Mouse (Mus musculus) megakaryocyte, embryonic 14.5 days (primary cell): Measurements from ENCODE around the gene Mtf2. TPM values are rescaled to one million over a fixed set of nuclear protein-coding genes. Genes with fewer than 3 reads are reported as not detected.
"Not testable (repeated sequence)": the region's sequence is repeated elsewhere in the genome, so short reads cannot be mapped to it uniquely, and the experiment has no call there.

Experiments
- H3K27me3 ChIP-seq: replicated peaks from 2 replicates; pipeline ENCODE3; 2012; ENCODE audit warnings: inconsistent platforms
- H3K36me3 ChIP-seq: replicated peaks from 2 replicates; pipeline ENCODE3; 2012; ENCODE audit warnings: low read length, inconsistent platforms, mixed read lengths
- H3K4me1 ChIP-seq: 2 replicates; pipeline ENCODE4 v1.6.1; 2012; ENCODE audit warnings: inconsistent platforms
- H3K4me3 ChIP-seq: replicated peaks from 2 replicates; pipeline ENCODE3; 2012; ENCODE audit warnings: moderate library complexity, mild to moderate bottlenecking, inconsistent platforms
- H3K9me3 ChIP-seq: 2 replicates; pipeline ENCODE4 v1.6.1; 2012; ENCODE audit warnings: inconsistent platforms
- FLI1 ChIP-seq: IDR thresholded peaks from 2 replicates; pipeline ENCODE4 v1.6.1; 2012; ENCODE audit warnings: low read length, inconsistent platforms, mixed read lengths
- GATA1 ChIP-seq: IDR thresholded peaks from 3 replicates; pipeline ENCODE4 v1.6.1; 2012; ENCODE audit warnings: mixed read lengths, low read length, inconsistent platforms, borderline replicate concordance
- polyA plus RNA-seq: library from polyadenylated mRNA; stranded (reverse); fragments of >175 nt; gene quantifications from 2 replicates; pipeline ENCODE4 v1.2.3, GENCODE M21; 2012; ENCODE audit warnings: low replicate concordance; ENCODE audit not compliant: insufficient read depth

Gene Mtf2
- polyA plus RNA-seq, 1 experiment: 5.8 TPM

GRCm38 (mm10) chr5:108042061-108042460, 23.4 kb upstream of the Mtf2 start:
- Histone ChIP-seq H3K36me3 (no peaks in the 10 kb centered on the region), H3K9me3 (no peaks in the 10 kb centered on the region), H3K27me3 (no peaks in the 10 kb centered on the region), H3K4me1 (peaks cover 5% of the 10 kb centered on the region), H3K4me3 (peak overlapping the region; percentile 35)
- TF ChIP-seq GATA1 (no peak), FLI1 (no peak)

DNA sequence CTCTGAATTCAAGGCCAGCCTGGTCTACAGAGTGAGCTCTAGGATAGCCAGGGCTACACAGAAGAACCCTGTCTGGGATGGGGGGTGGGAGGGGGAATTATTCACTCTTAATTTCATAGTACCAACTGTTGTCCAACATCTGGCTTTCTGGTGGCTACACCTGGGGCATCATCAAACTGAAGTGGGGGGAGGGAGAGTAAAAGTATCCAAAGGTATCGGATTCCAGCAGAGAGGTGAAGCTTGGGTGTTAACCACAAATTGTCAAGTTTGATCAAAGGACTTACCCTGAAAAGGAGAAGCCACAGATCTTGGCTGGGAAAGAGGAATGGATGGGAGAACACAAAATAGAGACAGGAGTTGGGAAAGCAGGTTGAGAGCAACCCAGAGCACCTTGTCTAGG, 21.6 kb upstream of the Mtf2 start:
- TF ChIP-seq FLI1 (no peak), GATA1 (no peak)
- no peaks in the 10 kb centered on the region for H3K27me3 ChIP-seq
- H3K36me3 ChIP-seq: no peaks in the 10 kb centered on the region
- H3K9me3 ChIP-seq: no peaks in the 10 kb centered on the region
- H3K4me3 ChIP-seq: no peak overlapping the region
- peaks cover 5% of the 10 kb centered on the region for H3K4me1 ChIP-seq

- Histone ChIP-seq H3K9me3 (no peaks in the 10 kb centered on the region), H3K27me3 (no peaks in the 10 kb centered on the region), H3K4me3 (no peak overlapping the region), H3K36me3 (no peaks in the 10 kb centered on the region), H3K4me1 (no peaks in the 10 kb centered on the region; the same call in 1 of the 2 replicates)
- TF ChIP-seq GATA1 (no peak), FLI1 (no peak)
Measured at GRCm38 (mm10) chr5:108049711-108050268, 15.7 kb upstream of the Mtf2 start.

GRCm38 (mm10) chr5:108051026-108051425, 14.4 kb upstream of the Mtf2 start:
- Histone ChIP-seq H3K9me3 (peaks cover 4% of the 10 kb centered on the region; the same call in 1 of the 2 replicates), H3K36me3 (no peaks in the 10 kb centered on the region), H3K4me1 (no peaks in the 10 kb centered on the region; the same call in 1 of the 2 replicates), H3K27me3 (no peaks in the 10 kb centered on the region), H3K4me3 (no peak overlapping the region)
- TF ChIP-seq FLI1 (no peak), GATA1 (no peak)

GRCm38 (mm10) chr5:108051727-108052126, 13.7 kb upstream of the Mtf2 start:
- H3K27me3 ChIP-seq, H3K4me3 ChIP-seq, H3K36me3 ChIP-seq, H3K9me3 ChIP-seq, H3K4me1 ChIP-seq: not testable (repeated sequence)

- Histone ChIP-seq H3K9me3 (peaks cover 8% of the 10 kb centered on the region; the same call in 1 of the 2 replicates), H3K27me3 (no peaks in the 10 kb centered on the region), H3K36me3 (no peaks in the 10 kb centered on the region), H3K4me3 (no peak overlapping the region), H3K4me1 (no peaks in the 10 kb centered on the region; the same call in 1 of the 2 replicates)
- no peak for TF ChIP-seq FLI1
Measured at GRCm38 (mm10) chr5:108052200-108052599, 13.3 kb upstream of the Mtf2 start.

DNA sequence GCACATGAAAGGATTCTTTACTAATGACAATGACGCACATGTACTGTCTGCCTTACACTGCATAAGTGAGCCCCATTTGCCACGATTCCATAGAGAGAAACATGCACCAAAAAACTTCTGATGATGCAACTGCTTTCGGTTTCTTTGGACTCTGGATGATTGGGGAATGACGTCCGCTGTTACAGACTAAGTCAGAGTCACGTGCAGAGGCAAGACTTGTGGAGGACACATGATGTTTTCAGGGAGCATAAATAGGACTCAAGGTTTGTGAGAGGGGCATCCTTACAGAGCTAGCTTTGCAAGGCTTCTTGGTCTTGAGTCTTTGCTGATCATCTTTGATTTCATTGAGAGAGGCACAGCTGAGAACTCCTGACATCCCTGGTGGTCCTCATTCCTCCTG, 11.9 kb upstream of the Mtf2 start:
- Histone ChIP-seq H3K36me3 (no peaks in the 10 kb centered on the region), H3K4me3 (no peak overlapping the region), H3K9me3 (peaks cover 8% of the 10 kb centered on the region; the same call in 1 of the 2 replicates), H3K4me1 (no peaks in the 10 kb centered on the region; the same call in 1 of the 2 replicates), H3K27me3 (no peaks in the 10 kb centered on the region)
- no peak for TF ChIP-seq GATA1
- no peak for TF ChIP-seq FLI1

GRCm38 (mm10) chr5:108060413-108060812, 5.1 kb upstream of the Mtf2 start:
- no peaks in the 10 kb centered on the region for H3K36me3 ChIP-seq
- TF ChIP-seq FLI1: no peak
- no peak for TF ChIP-seq GATA1
- peaks cover 3% of the 10 kb centered on the region; the same call in 1 of the 2 replicates for H3K4me1 ChIP-seq
- H3K4me3 ChIP-seq: no peak overlapping the region
- H3K9me3 ChIP-seq: peaks cover 11% of the 10 kb centered on the region
- no peaks in the 10 kb centered on the region for H3K27me3 ChIP-seq

- H3K9me3 ChIP-seq: peaks cover 3% of the 10 kb centered on the region
- no peak overlapping the region for H3K4me3 ChIP-seq
- no peaks in the 10 kb centered on the region for H3K27me3 ChIP-seq
- TF ChIP-seq GATA1: no peak
- TF ChIP-seq FLI1: no peak
- H3K36me3 ChIP-seq: peaks cover 86% of the 10 kb centered on the region
- peaks cover 48% of the 10 kb centered on the region for H3K4me1 ChIP-seq
Measured at GRCm38 (mm10) chr5:108072301-108072700, 6.8 kb downstream of the Mtf2 start.

DNA sequence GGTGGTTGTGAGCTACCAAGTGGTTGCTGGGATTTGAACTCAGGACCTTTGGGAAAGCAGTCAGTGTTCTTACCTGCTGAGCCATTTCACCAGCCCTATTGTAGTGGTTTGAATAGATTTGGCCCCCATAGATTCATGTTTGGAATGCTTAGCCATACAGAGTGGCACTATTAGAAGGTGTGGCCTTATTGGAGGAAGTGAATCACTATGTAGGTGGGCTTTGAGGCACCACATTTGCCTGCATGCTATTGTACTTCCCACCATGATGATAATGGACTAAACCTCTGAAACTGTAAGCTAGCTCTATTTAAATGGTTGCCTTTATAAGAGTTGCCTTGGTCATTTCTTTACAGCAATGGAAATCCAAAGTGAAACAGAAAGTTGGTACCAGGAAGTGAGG, 10.8 kb downstream of the Mtf2 start:
- H3K36me3 ChIP-seq: peaks cover 70% of the 10 kb centered on the region
- TF ChIP-seq GATA1 (no peak), FLI1 (no peak)
- peak overlapping the region; percentile 67 for H3K4me3 ChIP-seq
- no peaks in the 10 kb centered on the region for H3K9me3 ChIP-seq
- peaks cover 63% of the 10 kb centered on the region for H3K4me1 ChIP-seq
- no peaks in the 10 kb centered on the region for H3K27me3 ChIP-seq
